Mouse (Mus musculus): ENCODE data around the gene Golgb1.
"Not testable (repeated sequence)": the region's sequence is repeated elsewhere in the genome, so short reads cannot be mapped to it uniquely, and the experiment has no call there.

Golgb1 gene

GRCm38 (mm10) chr16:36874583-36875275, at the start of gene Golgb1, which contains the start of gene Eaf2:
Gene Golgb1, plus strand, starts transcription at chr16:36875140.
Gene Eaf2, minus strand, starts transcription at chr16:36875003.
- peak; percentile 72 to 95 for DNase-seq (ENCODE audit: low spot score in 2 of 2)

DNA sequence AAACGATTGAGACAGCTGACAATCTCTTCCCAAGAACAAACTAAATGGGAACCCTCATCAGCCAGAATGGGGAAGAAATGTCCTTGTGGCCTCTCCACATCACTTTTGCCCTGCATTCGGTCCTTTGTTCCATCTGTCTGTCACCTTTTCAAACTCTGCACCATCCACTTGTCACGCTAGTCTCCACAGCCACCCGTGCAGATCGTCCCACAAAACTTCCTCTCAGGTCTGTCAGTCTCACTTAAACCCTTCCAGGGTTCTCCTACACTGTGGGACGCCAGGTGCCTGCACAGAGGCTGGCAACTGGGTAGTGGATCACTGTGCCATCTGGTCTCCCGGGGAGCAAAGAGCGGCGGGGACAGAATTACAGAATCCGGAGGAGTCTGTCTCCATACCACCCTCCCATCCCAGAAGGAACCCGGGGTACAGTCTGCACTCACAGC, 47.3 kb upstream of the Golgb1 start:
- DNase-seq (ENCODE audit: low spot score in 2 of 2) = no peak

- peak; percentile 76 to 79 for DNase-seq (ENCODE audit: low spot score in 2 of 2)
Observed at GRCm38 (mm10) chr16:36828054-36828786, 46.7 kb upstream of the Golgb1 start, which contains the start of gene Iqcb1. Gene Iqcb1, plus strand, starts transcription at chr16:36828385.

- no peak for DNase-seq (ENCODE audit: low spot score in 2 of 2)
Observed at GRCm38 (mm10) chr16:36828820-36829219, 46.1 kb upstream of the Golgb1 start.

DNA sequence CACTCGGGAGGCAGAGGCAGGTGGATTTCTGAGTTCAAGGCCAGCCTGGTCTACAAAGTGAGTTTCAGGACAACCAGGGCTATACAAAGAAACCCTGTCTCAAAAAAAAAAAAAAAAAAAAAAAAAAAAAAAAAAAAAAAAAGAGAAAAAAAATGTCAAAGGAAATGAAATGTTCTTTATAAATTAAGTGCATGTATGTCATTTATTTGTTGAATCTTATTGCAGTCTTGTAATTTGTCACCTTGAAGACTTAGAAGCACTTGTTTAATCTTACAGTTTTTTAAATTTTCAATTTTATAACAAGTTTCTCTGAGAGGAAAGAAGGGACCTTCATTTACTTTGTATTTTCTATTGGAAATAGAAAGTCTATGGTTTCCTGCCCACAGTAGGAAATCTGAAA, 28.0 kb upstream of the Golgb1 start:
- not testable (repeated sequence) for DNase-seq (ENCODE audit: low spot score in 2 of 2)

GRCm38 (mm10) chr16:36851202-36851601, 23.7 kb upstream of the Golgb1 start:
- no peak for DNase-seq (ENCODE audit: low spot score in 2 of 2)

- no peak for DNase-seq (ENCODE audit: low spot score in 2 of 2)
Observed at GRCm38 (mm10) chr16:36863585-36863984, 11.4 kb upstream of the Golgb1 start.

GRCm38 (mm10) chr16:36869442-36869841, 5.5 kb upstream of the Golgb1 start:
- DNase-seq (ENCODE audit: low spot score in 2 of 2) = no peak

DNA sequence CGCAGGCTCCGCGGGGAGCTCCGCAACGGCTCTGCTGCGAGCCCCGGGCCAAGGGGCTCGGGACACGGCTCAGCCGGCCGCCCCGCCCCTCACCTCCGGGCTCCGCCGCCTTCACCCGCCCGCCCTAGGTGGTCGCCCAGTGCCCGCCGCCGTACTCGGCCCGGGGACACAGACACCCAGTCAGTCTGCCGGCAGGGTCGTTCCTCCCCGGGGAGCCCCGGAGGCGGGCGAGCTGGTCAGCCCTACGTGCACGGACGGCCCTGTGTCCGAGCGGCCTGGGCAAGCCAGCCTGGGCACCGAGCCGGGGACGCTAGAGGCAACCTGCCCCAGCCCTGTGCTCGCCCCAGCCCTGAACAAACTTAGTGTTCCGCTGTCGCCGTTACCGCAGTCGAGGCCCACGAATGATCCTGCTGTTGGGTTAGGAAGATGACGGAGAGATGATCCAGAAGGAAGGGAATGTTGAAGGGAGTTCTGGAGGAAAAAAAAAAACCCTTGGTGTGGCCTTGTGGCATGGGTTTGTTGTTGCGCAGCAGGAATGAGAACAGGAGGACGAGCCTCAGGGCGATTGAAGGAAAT, 424 bp downstream of the Golgb1 start:
- peak in 1 of 2 experiments; percentile 81 for DNase-seq (ENCODE audit: low spot score in 2 of 2)

DNA sequence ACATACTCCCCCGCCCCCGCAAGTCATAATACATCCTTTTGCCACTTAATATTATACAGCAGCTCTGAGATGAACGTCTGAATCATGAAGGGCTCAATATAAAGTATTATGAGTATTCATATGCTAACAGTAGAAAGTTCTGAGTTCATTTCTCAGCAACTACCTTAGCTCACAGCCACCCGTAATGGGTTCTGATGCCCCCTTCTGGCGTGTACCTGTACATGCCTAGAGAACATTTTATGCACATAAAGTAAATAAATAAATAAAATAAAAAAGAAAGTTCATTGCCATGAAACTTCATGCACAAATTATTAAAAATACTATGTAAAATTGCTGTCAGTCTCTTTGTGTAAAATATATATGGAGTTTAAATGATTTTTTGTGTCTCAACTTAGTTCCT, 2.4 kb downstream of the Golgb1 start:
- DNase-seq (ENCODE audit: low spot score in 2 of 2) = no peak

GRCm38 (mm10) chr16:36882737-36883343, 7.9 kb downstream of the Golgb1 start:
- no peak for DNase-seq (ENCODE audit: low spot score in 2 of 2)

DNA sequence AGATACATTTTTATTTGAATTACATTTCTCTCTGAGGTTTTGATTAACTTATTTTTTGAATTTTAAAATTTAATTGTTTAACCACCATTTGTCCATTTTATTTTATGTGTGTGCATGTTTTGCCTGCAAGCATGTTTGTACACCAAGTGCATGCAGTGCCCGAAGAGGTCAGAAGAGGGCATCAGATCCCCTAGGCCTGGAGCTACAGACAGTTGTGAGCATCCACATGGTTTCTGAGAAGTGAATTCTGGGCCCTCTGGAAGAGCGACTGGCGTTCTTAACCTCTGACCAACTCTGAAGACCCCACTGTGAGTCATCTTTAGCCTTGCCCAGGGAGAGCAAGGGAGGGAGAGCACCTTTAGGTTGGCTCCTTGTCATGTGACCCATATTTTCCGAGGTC, 9.9 kb downstream of the Golgb1 start:
- no peak for DNase-seq (ENCODE audit: low spot score in 2 of 2)

DNA sequence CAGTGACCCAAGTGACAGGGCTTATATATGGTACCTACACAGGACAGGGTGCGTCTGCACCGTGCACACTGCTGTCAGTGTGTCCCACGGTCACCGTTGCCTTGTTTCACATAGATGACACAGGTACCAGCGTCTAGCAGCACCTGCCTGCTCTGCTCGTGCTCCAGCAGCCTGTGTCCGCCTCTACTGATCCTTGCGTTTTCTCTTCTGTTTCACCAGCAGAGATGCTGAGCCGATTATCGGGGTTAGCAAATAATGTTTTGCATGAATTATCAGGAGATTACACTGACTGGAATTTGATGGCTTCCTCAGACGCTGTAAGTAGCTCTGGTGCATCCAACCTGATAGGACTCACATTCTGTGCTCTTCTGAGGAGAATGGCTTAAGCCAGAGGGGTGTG, 11.0 kb downstream of the Golgb1 start:
- DNase-seq (ENCODE audit: low spot score in 2 of 2) = no peak

DNA sequence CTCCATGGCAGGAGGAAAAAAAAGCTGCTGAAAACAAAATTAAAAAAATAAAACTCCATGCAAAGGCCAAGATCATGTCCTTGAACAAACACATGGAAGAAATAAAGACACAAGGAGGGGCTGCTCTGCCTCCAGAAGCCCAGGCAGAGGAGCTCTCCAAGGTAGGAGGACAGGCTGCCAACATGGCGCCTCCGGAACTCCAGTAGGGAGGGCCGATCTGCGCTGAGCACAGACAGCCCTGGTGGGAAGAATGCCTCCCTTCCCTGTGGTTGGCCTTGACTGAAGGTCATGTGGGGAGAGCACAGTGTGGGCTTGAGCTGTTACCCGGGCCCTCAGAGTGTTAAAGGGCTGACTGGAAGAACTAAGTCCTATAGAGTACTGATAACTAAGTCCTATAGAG, 12.6 kb downstream of the Golgb1 start:
- no peak for DNase-seq (ENCODE audit: low spot score in 2 of 2)

GRCm38 (mm10) chr16:36890559-36890958, 15.6 kb downstream of the Golgb1 start:
- DNase-seq (ENCODE audit: low spot score in 2 of 2) = no peak

DNA sequence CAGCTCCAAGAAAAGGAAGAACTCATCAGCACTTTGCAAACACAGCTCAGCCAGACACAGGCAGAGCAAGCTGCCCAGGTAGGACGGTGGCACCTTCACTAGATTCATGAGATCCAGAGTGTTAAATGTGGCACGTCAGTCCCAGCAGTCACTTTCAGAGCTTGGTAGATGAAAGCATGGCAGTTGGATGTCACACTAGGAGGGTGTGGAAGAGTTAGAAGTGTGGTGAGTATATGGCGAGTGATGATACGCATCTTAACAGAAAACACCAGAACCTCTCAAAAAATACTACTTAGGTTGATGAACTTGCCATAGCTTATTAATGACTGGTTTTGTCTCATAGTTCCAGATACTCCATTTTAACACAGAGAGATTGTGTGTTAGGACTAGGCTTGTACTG, 16.5 kb downstream of the Golgb1 start:
- no peak for DNase-seq (ENCODE audit: low spot score in 2 of 2)

DNA sequence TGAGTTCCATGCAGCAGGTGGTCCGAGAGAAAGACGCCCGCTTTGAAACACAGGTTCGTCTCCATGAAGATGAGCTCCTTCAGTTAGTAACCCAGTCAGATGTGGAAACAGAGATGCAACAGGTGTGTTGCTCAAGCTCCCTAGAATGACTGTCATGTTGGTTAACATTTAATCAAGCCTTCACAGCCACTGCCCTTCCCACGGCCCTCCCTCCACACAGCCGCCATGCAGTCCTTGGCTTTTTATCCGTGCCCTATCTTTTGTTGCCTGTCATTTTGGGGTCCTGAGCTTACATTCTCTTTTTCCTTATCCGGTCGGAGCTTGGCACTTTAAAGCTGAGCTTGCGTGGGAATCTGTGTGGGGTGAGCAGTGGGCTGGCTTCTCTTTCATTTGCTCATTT, 18.4 kb downstream of the Golgb1 start:
- DNase-seq (ENCODE audit: low spot score in 2 of 2) = no peak

DNA sequence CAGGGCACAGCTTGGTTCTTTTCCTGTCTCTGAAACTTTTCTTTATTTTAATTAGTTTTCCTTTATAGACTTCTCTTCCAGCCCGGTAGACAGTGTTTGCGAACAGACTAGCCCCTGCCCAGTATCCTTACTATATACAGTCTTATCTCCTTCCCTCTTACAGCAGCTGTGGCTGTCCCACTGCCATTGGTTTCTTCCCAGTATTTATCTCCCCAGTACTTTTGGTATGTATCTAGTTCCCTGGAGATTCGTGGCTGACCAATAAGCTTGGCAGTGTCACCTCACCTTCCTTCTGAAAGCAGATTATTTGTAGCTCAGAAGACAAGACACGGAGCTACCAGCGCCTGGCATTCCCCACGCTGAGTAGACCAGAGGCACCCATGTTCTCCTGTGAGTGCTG, 21.8 kb downstream of the Golgb1 start:
- DNase-seq (ENCODE audit: low spot score in 2 of 2) = no peak

- DNase-seq (ENCODE audit: low spot score in 2 of 2) = no peak
Observed at GRCm38 (mm10) chr16:36903156-36903555, 28.2 kb downstream of the Golgb1 start.

DNA sequence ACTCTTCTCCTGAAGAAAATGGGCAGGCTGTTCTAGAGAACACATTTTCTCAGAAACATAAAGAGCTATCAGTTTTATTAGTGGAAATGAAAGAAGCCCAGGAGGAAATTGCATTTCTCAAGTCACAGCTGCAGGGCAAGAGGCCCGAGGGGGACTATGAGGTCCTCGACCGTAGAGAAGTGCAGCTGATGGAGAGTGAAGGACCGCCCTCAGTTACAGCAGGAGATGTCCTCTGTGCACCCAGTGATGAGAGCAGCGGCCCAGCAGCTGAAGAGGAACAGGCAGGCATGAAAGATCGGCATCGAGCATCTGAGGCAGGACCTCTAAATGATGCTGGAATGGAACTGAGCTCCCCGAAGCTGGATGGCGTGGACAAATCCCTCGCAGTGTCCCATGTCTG, 37.0 kb downstream of the Golgb1 start:
- no peak for DNase-seq (ENCODE audit: low spot score in 2 of 2)

- DNase-seq (ENCODE audit: low spot score in 2 of 2) = no peak
Observed at GRCm38 (mm10) chr16:36912311-36912710, 37.4 kb downstream of the Golgb1 start.

- no peak for DNase-seq (ENCODE audit: low spot score in 2 of 2)
Observed at GRCm38 (mm10) chr16:36914195-36914594, 39.3 kb downstream of the Golgb1 start.
